Mouse (Mus musculus) spleen, adult 2 months (tissue): Measurements from ENCODE around the gene Crybg2.

Experiments used
- CTCF ChIP-seq: fragments of 200-500 bp; IDR thresholded peaks from 2 replicates; pipeline ENCODE4 v1.5.1; 2011; ENCODE audit warnings: mild to moderate bottlenecking, inconsistent platforms; ENCODE audit not compliant: insufficient read depth, insufficient read length, insufficient replicate concordance; ENCODE audit errors: extremely low read depth
- POLR2A ChIP-seq: fragments of 200-500 bp; IDR thresholded peaks from 2 replicates; pipeline ENCODE4 v1.6.1; 2011; ENCODE audit warnings: low read depth, low read length, inconsistent platforms

DNA sequence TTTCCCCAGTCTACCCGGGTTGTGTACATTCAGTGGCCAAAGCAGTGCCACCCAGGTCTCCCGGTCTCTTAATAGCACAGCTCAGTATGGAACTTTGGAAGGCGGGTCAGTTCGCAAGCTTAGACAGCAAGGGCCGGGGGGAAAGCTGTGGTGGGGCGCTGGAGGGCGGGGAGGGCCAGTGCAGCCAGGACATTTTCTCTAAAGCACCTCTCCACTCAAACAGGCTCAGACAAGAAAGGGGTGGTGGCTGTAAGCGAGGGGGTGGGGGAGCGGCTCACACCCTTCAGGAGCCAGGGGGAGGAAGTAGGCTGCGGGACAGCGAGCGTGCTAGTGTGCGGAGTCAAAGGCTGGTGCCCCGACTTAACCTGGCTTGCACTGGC, 68.4 kb downstream of the Crybg2 start:
- no peak for TF ChIP-seq CTCF
- TF ChIP-seq POLR2A: no peak
